Mouse (Mus musculus) forelimb bud, embryonic 11.5 days (tissue): ENCODE data around the gene Pnmal1.

Experiments
- DNase-seq: peaks from one replicate; pipeline ENCODE4 v3.0.0-alpha.2; 2012; ENCODE audit warnings: low read depth, low spot score

Gene Pnmal1

DNA sequence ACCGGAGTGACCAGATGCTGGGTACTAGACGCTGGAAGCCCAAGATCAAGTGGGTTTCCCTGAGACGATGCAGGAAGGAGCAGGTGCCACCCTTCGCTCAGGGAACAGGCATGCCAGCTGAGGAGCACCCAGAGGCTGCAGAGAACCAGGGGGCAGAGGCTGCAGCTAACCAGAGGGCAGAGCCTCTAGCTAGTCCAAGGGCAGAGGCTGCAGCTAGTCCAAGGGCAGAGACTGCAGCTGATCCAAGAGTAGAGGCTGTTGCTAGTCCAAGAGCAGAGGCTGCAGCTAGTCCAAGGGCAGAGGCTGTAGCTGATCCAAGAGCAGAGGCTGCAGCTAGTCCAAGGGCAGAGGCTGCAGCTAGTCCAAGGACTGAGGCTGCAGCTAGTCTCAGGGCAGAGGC is 35.9 kb downstream of the Pnmal1 start:
- DNase-seq: no peak

DNA sequence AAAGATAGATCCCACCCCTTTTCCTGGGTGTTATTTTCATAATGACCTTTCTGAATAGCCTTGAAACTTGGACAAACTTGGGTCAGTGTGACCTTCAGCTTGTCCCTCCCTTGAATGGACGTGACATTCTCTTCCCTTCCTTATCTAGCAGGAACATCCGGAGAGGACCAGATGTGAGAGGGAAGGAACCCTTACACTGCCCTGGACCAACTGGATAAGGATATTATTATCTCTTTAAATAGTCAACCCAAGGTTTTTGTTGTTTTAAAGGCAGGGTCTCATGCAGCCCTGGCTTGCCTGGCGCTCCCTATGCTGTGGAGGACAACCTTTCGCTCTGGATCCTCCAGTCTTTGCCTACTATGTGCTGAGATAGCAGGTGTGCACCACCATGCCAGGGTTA is 39.8 kb downstream of the Pnmal1 start:
- no peak for DNase-seq

DNA sequence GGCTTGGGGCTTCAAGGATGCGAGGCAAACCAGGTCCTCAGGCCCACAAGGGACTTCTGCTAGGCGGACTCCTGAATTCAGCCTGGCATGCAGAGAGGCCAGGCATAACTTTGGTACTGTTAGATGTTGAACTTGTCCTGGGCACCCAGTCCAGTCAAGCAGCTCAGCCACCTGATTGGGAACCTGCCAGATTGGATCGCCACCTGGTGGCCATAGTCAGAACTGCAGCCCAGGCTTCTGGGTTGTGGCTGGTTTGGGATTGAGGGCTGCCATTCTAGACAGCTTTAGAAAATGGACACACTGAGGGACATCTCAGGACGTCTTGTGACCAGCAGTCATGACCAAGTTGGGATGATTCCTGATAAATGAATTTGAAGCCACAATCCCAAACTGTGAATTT is 40.2 kb downstream of the Pnmal1 start:
- peak; percentile 85 for DNase-seq

DNA sequence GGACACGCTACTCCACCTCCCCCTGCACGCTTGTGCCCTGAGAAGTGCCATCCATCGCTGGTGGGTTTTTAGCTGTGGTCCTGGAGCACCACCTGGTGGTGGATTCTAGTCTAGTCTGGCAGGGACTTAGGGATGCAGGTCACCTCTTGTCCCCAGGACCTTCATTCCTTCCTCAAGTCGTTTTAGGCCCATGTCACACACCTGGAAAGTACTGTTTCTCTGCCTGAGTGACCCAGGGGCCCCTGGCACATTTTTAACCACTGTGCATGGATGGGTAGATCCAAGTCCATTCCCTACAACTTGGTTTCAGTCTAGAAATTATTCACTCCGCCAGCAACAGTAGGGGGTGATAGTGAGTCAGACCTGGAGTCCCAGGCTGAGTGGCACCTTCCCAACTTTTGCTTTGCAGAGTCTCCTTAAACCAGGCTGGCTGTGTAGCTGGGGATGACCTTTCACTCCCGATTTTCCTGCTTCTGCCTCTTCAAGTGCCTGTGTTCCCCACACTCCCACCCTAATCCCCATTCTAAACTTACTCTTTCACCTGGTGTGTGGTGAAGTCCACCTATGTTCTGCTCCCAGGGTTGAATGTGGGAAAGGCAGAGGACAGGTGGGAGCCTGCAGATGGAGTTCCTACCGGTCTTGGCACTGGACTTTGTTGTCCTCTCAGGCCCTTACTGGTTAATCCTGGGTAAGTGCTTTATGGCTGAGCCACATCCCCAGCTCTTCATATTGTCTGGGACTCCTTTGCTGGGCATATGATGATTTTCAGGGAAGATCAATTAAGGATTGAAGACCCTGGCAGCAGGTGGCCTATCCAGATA is 43.1 kb downstream of the Pnmal1 start:
- DNase-seq: peak; percentile 88

DNA sequence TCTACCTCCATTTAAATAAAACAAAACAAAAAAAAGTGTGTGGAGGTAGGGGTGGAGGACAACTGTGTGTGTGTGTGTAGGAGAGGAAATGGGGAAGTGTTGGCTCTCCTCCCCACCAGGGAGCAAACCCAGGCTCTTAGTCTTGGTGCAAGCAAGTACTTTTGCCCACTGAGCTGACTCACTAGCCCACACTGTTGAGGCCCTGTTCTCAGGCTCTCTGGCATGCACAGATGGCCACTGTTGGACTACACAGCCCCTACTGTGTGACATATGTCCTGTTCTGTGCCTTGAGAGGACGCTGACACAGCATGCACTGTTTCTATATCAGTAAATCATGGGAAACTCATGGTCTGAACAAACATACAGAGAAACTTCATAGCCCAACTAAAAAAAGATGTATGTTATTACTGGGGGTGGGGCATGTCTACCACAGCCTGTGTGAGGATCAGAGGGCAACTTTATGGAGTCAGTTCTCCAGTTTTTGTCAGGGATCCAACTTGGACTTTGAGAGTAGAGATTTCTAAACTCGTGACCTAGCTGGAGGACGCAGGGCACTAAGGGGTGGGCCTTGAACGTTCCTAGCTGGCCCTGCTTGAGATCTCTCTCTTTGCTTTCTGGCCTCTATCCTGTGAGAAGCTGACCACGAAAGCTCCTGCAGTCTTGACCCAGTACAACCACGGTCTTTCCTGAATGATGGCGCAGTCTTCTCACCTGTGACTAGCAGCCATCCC is 43.9 kb downstream of the Pnmal1 start:
- no peak for DNase-seq

DNA sequence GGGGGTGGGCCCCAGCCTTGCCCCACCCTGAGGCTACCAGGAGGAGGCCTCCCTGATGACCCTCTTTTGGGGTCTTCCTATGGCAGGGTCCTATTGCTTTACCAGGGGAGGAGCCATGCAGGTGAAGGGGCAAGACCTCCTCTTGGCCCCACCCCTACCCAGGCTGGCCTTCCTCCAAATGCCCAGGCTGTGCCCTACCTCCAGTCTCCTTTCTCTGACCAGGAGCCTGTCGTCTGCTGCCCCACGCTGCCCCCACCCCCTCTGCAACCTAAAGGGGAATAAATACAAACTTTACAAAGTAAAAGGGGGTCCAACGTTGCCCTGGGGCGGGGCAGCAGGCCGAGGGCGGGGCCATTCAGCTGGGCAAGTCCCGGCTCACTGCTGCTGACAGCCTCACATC is 45.2 kb downstream of the Pnmal1 start:
- no peak for DNase-seq

DNA sequence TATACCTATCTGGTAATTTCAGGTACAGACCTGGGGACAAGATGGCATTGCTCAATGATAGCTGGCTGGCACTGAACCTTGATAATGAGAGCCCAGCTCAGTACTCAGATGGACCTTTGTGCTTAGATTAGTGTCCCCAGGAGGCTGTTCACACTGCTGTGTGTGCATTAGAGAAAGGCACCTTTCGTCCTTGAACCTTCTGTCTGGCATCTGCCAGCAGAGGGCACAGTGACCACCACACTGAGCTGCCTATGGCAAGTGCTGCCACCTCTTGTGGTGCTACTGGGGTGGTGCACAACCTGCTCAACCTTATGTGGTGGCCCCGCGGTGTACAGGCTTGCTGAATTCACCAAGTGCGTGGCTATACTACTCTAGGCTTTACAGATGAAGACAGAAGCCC is 47.8 kb downstream of the Pnmal1 start:
- DNase-seq: no peak

DNA sequence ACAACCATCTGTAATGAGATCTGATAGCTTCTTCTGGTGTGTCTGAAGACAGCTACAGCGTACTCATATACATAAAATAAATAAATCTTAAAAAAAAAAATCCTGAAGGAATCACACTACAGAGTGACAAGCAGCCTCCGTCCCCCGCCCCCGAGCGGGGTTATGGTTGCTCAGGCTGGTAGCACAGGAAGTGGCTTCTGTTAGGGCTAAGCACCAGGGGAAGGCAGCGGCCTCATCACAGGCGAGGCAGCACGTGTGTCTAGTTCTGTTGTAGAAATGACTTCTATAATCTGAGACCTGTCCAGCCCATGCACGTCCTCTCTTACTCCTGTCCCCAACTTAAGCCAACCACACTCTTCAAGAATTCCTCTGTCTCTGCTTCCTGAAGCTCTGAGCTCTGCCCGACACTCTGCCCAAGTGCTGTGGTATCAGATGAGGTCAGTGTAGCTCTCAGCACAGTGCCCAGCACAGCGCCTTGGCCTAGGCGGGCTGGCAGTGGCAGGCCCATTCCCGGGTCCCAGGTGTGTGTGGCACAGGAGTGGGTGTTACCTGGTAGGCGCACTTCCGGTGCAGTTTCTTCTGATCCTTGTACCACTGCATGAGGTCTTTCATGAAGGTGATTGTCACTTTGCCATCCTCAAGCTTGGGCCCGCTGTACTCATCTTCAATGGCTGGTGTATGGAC is 50.0 kb downstream of the Pnmal1 start:
- DNase-seq: no peak

DNA sequence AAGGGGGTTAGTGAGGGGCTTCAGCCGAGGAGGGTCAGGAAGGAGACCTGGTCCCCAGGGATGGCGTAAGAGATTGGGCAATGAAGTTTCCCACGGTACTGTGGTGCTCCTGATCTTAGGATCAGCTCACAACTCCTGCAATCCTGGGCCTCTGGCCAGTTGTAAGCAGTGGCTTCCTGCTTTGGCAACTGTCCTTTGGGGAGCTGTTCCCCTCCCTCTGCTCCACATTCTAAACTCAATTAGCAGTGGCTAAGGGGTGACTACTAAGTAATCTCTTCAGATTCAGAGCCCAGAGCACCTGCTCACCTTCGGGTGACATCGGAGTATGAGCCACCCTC is 50.5 kb downstream of the Pnmal1 start:
- DNase-seq: no peak

DNA sequence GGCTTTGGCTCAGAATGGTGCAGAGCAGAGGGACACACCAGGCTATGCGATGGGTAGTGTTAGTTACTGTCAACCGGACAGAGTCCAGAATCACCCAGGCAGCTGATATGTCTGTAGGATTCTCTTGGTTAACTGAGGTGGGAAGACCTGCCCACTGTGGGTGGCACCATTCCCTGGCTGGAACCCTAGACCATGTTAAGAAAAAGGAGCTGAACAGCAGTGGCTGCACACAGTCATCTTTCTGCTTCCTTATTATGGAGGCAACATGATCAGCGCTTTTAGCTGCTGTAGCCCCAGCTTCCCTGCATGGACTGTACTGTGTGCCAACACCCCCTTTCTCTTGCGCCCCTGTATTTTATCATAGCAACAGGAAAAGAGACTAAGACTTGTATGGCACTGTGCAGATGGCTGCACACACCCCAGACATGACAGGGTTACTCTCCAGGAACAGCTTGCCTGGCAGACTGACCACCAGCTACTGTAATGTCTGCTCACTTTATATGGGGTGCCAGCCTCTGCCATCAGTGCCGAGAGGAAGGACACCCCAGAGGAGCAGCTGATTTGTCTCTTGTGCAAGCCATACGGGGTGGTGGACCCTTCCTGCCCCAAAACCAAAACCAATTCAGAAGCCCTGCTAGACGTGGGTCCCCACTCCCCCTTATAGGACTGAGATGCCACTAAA is 52.6 kb downstream of the Pnmal1 start:
- no peak for DNase-seq
